Mouse (Mus musculus): ENCODE data around the gene Nrxn2.

Gene Nrxn2

GRCm38 (mm10) chr19:6569021-6569420, 150.5 kb downstream of the Nrxn2 start:
- DNase-seq (ENCODE audit: low read depth in 1 of 2, low spot score in 2 of 2): no peak

GRCm38 (mm10) chr19:6569561-6569960, 151.0 kb downstream of the Nrxn2 start:
- DNase-seq (ENCODE audit: low read depth in 1 of 2, low spot score in 2 of 2): no peak

DNA sequence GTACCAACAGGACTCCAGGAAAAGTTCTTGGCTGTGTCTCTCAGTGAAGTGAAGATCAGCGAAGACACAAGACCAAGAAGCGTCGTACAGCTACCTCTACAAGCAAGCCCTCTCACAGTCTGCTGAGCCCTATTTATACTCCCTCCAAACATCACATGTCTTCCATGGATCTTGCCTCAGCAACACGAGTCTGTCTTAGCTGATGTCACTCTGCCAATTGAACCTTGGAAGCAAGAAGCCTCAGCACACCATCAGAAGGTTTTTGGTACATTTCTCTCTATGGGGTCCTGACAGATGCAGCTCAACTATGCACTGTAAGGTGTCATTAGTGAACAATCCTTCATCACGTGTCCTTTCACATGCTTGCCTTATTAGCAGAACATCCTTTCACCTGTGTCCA, 152.9 kb downstream of the Nrxn2 start:
- no peak for DNase-seq (ENCODE audit: low read depth in 1 of 2, low spot score in 2 of 2)

DNA sequence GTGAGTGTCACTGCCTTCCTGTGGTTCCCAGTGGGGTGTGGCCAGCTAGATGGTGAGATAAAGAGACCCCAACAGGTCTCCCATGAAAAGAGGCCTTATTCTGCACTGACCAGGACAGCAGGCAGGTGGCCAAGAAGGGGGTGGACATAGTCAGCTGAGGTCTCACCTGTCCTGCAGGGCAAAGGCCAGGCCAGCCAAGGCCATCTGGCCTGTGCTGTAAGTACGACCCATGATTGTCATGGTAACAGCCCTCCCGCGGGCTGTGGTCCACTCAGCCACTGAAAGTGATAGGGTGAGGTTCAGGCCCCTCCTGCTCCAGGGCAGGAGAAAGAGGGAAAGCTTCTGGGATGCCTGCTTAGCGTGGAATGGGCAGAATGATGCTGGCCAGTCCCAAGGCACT, 153.5 kb downstream of the Nrxn2 start:
- no peak for DNase-seq (ENCODE audit: low read depth in 1 of 2, low spot score in 2 of 2)
